Mouse (Mus musculus) right cerebral cortex, postnatal 25 days (tissue): ENCODE data around the gene Daam1.

Source experiments
- DNase-seq: peaks from one replicate; pipeline ENCODE4 v3.0.0; 2022

The Daam1 gene

DNA sequence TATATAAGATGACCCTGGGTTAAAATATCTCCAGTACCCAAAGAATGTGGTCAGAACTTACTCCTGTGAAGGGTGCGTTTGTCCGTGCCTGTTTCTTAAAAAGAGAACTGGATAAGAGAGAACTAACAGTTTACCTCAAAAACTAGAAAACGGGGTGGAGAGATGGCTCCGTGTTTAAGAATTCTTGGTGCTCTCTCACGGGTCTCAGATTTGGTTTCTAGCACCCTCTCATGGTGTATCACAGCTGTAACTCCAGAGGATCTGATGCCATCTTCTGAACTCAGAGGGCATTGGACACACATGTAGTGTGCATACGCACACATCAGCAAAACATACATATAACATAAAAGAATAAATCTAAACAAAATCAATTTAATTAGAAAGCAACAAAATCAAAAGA is 181.2 kb downstream of the Daam1 start:
- DNase-seq: no peak

DNA sequence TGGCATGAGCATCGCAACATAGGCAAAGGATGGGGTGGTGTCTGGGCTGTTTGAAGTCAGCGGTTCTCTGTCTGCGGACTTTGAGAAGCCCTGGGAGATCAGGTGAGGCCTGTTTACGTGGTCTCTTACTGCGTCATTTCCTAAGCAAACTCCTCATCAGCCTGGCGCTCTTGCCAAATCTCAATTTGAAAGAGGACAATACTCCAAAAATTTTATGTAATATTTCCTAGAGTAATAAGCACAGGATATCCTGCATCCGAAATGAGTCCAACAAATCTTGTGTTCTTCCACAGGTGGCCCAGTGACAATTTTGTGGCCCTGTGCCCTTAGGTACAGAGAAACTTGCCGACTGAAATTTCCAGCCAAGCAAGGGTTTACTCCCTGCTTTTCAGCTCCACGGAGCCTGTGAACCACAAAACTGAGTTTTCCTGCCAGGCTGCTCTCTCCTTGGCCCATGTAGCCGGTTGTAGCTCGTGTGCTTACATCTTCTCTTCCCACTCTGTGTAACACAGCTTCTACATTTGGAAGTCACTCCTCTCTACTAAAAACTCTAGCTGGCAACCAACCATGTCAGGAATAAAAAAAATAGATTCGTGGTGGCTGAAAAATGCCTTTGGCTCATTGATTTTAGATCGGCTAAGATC is 183.0 kb downstream of the Daam1 start:
- no peak for DNase-seq

DNA sequence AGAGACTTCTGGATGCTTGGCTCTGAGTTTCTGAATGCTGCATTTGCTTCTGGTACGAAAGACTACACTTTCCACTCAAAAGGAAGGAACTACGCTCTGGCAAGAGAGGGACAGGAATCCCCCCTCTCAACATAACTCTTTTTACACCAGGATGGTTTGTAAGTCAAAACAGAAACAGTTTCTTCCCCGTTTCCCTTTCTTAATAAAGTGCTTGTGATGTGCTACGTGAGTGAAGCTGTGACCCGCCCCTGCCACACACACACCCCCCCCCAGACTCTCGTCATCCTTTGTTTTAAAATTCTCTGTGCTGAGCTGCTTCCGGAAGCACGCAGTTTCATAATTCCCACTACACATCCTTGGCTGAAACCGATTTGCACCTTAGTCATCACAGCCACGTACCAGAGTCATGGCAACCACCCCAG is 183.5 kb downstream of the Daam1 start:
- no peak for DNase-seq

DNA sequence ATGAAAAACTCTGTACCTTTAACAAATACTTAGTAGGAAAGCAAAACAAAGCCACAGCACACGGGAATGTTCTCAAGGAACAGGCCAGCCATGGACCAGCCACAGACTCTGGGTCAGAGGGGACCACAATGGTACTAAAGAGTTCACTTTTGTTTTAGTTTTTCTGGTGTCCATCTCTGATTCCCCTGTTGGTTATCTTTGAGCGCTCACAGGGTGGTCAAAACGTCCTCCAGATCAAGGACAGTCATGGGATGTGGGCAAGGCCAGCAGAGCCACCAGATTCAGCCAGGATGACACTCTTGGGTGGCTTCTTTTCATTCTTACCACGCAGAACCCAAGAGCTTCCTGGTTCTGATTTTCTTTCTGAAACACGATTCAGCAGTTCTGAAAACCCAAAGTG is 184.4 kb downstream of the Daam1 start:
- no peak for DNase-seq

DNA sequence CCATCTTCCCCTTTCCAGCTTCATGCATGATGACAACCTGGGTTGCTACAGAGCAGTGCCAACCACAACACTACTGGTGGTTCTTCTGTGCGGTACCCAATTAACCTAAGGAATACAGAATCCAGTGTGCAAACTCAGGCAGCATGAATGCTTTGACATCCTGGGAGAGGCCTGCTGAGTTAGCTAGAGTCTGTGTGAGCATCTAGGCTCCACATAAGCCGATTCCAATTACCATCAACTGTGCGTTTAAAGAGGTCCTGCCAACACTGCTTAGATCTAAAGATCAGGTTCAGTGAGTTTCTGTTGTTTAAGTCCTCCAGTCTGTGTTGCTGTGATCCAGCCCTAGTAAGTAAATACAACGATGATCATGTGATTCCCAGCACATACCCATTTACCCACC is 189.4 kb downstream of the Daam1 start:
- DNase-seq: no peak

DNA sequence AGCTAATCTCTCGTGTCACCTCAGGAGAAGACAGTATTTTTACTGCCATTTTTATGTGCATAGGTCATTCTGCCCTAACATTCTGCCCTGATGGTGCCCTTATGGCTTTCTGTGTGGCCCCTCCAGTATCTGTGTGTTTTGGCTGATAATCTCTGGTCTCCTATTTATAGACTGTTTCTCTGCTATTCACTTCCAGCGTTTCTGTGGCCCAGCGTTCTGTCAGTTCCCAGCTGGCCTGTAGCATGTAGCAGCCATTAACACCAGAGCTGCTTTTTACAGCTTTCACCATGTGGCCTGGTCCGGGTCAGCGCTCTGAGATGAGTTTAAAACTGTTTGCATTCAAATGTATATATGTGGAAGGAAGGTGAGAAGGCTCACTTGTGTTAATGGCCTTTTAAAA is 190.7 kb downstream of the Daam1 start:
- DNase-seq: no peak

DNA sequence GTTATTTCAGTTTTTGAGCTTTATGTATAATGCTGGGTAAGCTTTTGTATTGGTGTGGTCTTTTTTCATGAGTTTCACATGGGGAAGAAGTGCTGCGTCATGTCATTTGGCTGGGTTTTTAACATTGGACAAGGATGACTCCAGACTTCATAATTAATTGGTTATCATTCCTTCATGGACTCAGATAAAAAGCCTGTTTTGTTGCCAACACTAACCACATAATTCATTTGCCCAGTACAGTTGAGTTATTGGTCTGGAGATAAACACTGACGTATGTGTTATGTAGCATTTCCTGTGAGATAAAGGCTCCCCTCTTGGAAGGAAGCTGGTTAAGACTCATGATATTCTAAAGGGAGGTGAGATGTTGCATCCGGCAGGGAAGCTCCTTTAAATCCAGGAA is 191.9 kb downstream of the Daam1 start:
- DNase-seq: no peak

DNA sequence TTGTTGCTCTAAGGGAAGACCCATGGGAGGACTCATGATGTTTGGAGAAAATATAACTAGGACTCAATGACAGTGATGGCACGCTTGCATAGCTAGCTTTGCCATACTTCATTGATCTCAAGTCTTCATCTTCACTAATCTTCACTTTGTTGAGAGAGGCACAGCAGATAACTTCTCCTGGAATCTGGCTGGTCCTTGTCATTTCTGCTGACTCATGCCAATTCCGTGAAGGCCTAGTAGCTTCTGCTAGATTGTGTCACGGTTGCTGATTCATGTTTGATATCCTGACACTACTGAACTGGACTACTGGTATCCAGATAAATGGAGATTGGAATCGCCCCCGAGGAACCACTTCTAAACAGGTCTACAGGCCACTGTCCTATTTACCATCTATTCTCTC is 192.7 kb downstream of the Daam1 start:
- no peak for DNase-seq

DNA sequence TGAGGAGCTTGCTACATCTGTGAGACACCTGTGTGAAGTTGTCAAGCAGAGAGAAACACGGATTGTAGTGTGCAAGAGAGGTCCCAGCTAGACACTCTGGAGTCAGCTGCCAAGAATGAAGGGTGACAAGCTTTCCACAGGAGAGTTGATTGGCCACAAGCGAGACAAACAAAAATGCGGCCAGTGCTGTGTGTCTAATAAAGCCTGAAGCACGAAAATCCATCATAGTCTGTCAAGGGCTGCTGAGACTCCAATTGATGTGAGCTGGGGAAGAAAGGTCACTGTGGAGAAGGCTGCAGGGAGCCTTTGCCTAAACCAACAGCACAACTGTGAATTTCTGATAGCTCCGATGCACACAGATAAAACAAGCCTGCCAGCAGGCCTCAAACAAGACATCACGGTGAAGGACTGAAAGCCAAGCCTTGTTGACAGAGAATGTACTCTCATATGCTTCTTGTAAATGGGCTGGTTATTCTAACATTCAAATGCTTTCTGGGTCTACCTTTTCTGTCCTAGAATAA is 194.5 kb downstream of the Daam1 start:
- DNase-seq: no peak

DNA sequence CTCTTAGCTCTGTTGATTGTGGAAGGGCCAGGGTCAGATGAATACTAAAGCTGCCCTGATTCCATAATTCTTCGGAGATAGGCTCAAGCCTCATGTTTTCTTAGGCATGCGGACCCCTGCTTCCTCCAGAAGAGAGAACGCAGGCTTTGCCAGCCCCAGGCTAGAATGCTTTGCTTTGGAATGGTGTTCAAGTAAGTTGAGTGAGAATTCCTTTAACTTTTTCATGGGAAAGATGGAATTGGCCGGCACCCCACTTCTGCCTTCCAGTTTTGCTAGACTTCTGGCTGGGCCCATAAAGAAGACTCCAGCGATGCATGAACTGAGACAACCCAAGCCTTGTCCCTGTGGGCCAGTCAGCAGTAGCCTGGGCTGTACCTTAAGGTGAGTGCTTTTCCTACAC is 200.3 kb downstream of the Daam1 start:
- DNase-seq: no peak

DNA sequence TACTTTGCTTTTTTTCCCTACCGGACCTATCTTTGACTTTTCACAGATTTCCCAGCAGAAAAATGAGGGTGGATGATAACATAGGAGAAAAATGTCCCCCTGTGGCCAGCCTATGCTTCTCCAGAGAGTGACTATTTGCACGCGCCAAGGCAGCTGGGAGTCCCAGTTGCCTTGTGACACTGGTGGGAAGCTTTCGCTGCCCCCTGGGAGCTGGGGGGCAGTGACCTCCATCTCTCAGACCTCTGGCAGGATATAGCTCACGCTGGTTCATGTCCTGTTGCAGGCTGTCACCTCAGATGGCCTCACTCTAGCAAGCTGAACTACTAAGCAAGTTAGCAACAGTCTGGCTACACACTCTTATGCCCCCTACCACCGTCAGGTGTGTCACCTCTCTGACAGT is 200.9 kb downstream of the Daam1 start:
- DNase-seq: no peak

DNA sequence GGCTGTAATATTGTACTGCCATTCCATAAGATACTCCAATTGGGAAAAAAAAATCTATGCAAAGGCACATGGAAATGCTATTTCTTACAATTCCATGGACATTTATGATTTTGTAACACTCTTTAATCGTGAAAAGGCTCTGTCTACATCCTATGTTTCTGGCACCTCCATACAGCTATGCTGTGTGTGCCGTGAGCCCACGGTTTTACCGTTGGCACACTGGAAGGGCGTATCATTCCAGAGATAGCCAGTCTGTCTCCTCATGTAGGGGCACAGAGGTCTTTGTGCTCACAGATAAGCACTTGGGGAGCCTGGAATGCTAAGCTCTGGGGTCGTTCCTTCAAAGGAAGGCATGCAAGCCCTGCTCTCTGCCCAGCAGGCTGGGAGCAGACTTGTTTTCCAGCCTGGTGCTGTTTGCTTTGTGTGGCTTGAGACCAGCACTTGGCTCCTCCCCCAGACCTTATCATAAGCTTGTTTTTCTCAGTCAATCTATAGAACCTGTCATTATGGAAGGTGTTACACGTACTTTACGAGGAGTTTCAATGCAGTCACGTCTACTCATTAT is 205.3 kb downstream of the Daam1 start:
- no peak for DNase-seq

DNA sequence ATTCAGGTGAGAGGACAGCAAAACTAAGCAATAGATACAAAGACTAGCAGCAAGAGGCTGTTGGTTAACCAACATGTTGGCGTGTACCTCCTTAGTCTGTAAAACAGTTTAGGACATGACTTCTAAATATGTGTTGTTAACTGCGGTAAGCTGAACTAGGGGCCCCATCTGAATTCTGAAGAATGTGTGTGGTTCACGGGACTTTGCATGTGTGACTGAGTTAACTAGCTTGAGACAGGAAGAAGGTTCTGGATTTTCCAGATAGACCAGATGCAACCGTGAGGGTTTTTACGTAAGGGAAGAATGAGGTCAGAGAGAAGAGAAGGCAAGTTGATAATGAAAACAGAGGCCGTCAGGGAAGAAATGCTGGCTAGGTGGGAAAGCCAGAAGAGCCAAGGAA is 206.2 kb downstream of the Daam1 start:
- no peak for DNase-seq

DNA sequence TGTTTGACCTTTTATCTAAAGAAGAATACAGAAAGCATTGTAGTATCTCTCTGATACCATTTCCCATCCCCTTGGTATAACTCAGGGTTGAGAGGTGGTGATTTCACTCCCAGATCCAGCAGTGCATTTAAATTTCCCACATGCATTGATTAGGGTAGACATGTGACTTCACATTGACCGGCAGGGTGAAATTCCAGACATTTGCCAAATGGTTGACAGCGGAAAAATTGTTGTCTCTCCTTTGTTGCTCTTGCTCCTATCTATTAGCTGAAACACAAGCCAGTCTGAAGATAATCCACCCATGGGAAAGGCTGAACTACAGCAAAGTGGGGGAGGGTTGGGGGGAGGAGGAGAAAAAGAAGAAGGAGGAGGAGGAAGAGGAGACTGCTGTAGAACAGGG is 208.0 kb downstream of the Daam1 start:
- no peak for DNase-seq

DNA sequence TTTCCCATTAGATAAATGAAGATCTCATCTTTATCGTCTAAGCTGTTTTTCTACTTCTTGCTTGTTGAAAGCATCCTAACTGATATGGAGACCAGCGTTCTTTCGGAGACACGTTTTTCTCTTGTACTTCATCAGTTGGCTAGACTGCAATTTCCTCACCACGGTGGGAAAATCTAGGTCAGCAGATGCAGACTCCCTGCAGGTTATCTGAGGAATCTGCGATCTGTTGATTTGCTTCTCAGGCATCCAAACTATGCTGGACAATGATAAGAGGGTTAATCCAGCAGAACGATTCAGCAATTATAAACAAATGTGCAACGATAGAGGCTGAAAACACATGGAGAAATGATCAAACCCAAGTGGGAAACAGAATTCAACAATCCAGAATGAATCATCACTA is 208.6 kb downstream of the Daam1 start:
- no peak for DNase-seq

DNA sequence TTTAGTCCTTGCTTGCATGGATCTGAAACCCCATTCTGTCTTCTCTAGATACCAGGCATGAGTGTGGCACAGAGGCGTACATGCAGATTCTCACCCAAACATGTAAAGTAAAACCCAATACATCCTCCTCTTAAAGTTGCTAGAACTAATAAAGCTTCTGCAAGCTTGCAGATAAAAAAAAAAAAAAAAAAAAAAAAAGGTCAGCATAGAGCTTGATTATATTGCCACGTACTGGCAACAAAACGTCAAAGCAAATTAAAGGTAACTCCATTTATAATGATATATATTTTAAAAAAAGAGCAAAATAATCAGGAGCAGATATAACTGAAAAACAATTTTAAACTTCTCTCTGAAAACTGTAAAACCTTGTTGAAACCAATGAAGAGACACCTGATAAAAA is 210.4 kb downstream of the Daam1 start:
- no peak for DNase-seq
